Mouse (Mus musculus): Measurements from ENCODE around the gene Lsamp. TPM values are rescaled to one million over a fixed set of nuclear protein-coding genes. Genes with fewer than 3 reads are reported as not detected.

Lsamp gene
- polyA plus RNA-seq, 1 experiment from 2014 or later = not detected

DNA sequence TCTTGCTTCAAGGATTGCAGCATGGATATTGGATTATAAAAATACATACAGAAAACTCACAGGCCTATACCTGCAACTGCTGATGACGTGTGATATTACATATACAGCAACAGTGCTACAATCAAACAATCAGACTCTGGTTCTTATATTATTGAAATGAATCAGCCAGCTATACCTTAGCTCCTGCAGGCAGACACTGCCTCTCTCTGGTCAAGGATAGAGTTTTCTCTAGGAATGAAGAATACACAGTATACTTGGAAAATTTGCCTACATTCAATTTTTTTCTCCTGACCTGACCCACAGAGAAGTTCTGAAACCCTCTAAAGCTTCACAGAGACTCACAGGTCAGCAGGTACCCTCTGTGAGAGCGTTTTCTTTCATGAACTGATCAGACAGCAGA is 1105.9 kb downstream of the Lsamp start:
- no peak for ATAC-seq
- no peaks in the 10 kb centered on the region for H3K27me3 ChIP-seq
- DNase-seq (ENCODE audit: low read depth, low spot score) = no peak
- no peak for TF ChIP-seq CTCF (IDR thresholded peaks at IDR 0.05)
- ChIA-PET CTCF (no interaction called here), POLR2A (no interaction called here)
- in situ Hi-C loops (cut with MboI; ENCODE audit: low pct_unique_long_range_greater_than_20kb) = no loop called here

DNA sequence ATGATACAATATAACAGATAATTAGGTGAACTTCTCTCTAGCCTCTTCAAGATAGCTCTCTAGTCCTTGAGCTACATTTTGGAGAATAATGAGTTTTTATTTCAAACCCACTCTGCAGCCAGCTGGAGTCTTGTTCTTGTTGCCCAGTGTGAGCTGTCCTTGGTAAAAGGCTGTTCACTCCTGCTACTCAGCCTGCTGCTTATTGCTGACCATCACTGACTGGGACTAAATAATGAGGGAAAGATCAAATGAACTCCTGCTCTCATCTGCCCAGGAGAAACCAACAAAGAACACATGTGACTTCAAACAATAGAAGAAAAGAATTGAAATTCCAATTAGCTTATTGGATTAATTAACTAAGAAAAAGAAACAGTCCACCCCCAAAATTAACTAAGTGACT is 1107.1 kb downstream of the Lsamp start:
- POLR2A ChIA-PET = no interaction called here
- in situ Hi-C loops (cut with MboI; ENCODE audit: low pct_unique_long_range_greater_than_20kb) = no loop called here
- TF ChIP-seq CTCF (IDR thresholded peaks at IDR 0.05) = no peak
- CTCF ChIA-PET = no interaction called here
- DNase-seq (ENCODE audit: low read depth, low spot score) = no peak
- no peaks in the 10 kb centered on the region for H3K27me3 ChIP-seq
- no peak for ATAC-seq

DNA sequence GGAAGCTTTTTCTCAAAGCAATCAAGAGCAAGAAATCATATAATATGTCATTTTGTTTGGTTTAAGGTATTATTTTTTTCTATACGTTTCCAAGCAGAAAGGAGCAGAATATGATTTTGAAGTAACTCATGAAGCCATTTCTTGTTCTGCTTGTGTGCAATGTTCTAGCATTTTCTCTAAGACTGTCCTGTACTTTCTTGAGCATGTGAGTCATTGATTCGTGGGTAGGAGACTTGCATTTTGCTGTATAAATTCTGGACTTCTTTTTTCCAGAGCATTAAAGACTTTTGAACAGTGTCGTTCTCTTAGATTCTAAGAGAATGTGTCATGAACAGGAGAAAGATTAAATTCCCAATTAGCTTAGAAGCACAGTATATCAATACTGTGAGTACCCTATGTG is 1118.6 kb downstream of the Lsamp start:
- DNase-seq (ENCODE audit: low read depth, low spot score) (no peak), ATAC-seq (no peak)
- CTCF ChIA-PET = no interaction called here
- in situ Hi-C loops (cut with MboI; ENCODE audit: low pct_unique_long_range_greater_than_20kb) = no loop called here
- POLR2A ChIA-PET = no interaction called here
- H3K27me3 ChIP-seq = peaks cover 4% of the 10 kb centered on the region
- TF ChIP-seq CTCF (IDR thresholded peaks at IDR 0.05) = no peak

DNA sequence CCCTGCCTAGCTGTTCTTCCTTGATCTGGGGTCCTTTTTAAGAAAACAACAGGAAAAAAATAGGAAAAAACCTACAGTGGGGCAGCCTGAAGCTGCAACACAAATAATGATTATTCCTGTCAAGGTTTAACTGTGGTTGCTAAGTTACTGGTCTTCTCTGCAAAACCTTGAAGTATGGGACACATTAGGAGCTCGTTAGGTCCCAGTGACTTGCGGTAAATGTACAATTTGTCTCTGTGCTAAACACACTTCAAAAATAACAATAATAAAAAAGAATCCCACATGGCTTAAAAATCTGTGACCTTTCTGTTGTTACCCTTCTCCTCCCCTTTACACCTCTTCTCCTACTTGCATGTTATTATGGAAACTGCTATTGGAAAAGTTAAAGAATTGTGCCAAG is 1140.2 kb downstream of the Lsamp start:
- DNase-seq (ENCODE audit: low read depth, low spot score) = no peak
- in situ Hi-C loops (cut with MboI; ENCODE audit: low pct_unique_long_range_greater_than_20kb) = no loop called here
- ChIA-PET CTCF (no interaction called here), POLR2A (no interaction called here)
- no peak for TF ChIP-seq CTCF (IDR thresholded peaks at IDR 0.05)
- no peak for ATAC-seq
- no peaks in the 10 kb centered on the region for H3K27me3 ChIP-seq

DNA sequence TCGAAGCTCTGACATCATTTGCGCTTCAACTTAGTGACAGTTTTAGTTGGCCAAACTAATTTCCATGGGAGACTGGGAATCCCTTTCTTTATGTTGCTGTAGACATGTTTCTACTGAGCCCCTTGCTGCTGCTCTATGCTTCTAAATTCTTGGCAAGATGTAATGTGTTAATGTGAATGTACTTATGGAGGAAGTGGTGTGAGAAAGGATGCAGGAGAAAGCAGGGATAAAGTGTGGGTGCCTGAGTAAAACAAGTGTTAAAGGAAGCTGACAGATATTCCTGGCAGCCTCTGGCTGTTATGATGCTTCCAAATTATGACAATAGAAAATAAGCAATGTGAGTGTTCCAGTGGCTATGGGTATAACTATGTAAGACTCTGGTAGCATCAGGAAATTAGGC is 1140.9 kb downstream of the Lsamp start:
- in situ Hi-C loops (cut with MboI; ENCODE audit: low pct_unique_long_range_greater_than_20kb) = no loop called here
- ChIA-PET POLR2A (no interaction called here), CTCF (no interaction called here)
- H3K27me3 ChIP-seq = no peaks in the 10 kb centered on the region
- no peak for TF ChIP-seq CTCF (IDR thresholded peaks at IDR 0.05)
- ATAC-seq (no peak), DNase-seq (ENCODE audit: low read depth, low spot score) (no peak)

DNA sequence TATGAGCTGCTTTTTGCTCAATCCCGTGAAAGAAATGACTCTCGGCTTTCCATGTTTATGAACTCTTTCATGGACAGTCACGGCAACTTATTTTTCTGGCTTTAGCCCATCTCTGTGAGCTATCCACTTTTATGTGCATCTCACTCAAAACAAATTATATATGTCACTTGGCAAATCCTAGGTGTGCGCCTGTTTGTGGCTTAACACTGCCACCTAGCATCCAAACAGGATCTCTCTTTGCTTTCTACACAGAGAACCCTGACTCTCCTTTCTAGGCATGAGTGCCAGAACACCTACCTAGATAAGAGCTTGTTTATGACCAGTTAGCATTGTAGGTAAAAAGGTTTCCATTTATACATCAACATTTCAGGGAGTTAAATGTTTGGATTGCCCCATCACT is 1146.9 kb downstream of the Lsamp start:
- POLR2A ChIA-PET = no interaction called here
- CTCF ChIA-PET = no interaction called here
- TF ChIP-seq CTCF (IDR thresholded peaks at IDR 0.05) = no peak

DNA sequence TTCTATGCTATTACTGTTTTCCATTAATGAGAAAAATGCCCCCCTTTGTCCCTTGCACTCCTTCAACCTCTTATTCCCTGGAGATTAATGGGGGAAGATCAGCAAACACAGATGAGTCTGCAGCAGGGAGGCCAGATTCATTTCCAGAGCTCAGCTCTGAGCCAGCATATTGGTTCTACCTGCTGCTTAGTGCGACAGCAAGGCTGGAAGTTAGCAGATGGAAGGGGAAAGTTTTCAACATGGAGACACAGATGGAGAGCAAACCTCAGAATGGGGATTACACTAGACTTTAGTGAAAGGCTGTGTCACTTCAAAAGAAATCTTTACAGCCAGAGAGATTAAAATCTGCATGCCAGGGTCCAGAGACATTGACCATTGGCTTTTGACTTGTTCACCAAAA is 1188.7 kb downstream of the Lsamp start:
- H3K27me3 ChIP-seq = no peaks in the 10 kb centered on the region
- ChIA-PET POLR2A (no interaction called here), CTCF (no interaction called here)
- no peak for TF ChIP-seq CTCF (IDR thresholded peaks at IDR 0.05)
- ATAC-seq = no peak
- in situ Hi-C loops (cut with MboI; ENCODE audit: low pct_unique_long_range_greater_than_20kb) = no loop called here
- DNase-seq (ENCODE audit: low read depth, low spot score) = no peak

More for the DNA sequence above, 1146.9 kb downstream of the Lsamp start:
- H3K27me3 ChIP-seq = no peaks in the 10 kb centered on the region
- in situ Hi-C loops (cut with MboI; ENCODE audit: low pct_unique_long_range_greater_than_20kb) = no loop called here
- no peak for ATAC-seq
- no peak for DNase-seq (ENCODE audit: low read depth, low spot score)

DNA sequence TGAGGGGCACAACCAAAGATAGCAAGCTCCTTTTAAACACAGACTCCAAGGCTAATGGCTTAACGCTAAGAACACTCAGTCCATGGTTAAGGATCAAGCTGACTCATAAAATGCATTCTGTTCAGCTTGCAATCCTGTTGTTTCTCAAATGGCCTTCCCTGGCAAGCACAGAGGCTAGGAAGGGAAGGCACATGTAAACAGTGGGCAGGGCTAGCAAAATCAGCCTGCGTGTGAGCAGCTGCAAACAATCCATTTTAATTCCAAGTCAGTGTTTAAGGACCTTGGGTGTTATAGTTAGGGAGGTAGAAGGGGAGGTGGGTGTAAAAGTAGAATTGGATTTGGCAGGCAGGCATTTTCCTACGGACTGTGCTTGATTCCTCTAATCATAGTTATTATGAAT is 1195.4 kb downstream of the Lsamp start:
- ATAC-seq (no peak), DNase-seq (ENCODE audit: low read depth, low spot score) (no peak)
- H3K27me3 ChIP-seq = no peaks in the 10 kb centered on the region
- POLR2A ChIA-PET = no interaction called here
- in situ Hi-C loops (cut with MboI; ENCODE audit: low pct_unique_long_range_greater_than_20kb) = no loop called here
- CTCF ChIA-PET = interaction anchor here (1.1 kb wide), 1 partner anchor 27 kb away, joined by 3 read pairs; no protein-coding TSS in a partner anchor
- no peak for TF ChIP-seq CTCF (IDR thresholded peaks at IDR 0.05)

DNA sequence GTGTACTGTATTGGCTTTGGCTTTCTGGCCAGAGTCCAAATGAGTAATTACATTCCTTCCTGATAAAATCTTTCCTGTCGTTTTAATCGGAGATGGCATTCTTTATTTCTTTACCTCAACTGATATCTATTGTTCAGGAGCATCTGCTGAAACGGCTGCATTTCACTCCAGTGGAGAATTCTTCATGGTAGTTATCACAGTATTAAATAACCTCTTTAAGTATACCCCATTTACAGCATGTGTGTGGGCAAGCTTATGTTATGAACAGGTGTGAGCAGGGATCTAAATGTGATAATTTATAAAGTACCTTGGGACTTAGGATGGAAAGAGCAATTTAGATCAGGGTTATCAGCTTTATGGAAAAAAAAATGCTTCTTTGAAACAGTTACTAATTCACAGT is 1196.7 kb downstream of the Lsamp start:
- DNase-seq (ENCODE audit: low read depth, low spot score) (no peak), ATAC-seq (no peak)
- ChIA-PET POLR2A (no interaction called here), CTCF (no interaction called here)
- H3K27me3 ChIP-seq = no peaks in the 10 kb centered on the region
- TF ChIP-seq CTCF (IDR thresholded peaks at IDR 0.05) = no peak
- in situ Hi-C loops (cut with MboI; ENCODE audit: low pct_unique_long_range_greater_than_20kb) = no loop called here

DNA sequence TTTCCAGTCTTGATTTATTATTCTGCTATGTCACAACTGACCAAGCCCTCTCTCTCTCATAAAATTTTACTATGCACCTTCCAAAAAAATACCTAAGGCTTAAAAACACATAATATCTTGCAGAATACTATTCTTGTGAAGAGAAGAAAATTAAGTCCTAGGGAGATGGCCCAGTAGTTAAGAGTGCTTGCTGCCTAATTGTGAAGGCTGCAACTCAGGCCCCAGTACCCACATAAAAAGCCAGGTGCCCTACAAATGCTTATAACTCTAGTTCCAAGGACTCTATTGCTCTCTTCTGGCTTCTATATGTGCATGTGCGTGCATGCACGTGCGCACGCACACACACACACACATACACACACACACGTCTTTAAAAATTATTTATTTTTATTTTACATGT is 1225.9 kb downstream of the Lsamp start:
- no peak for TF ChIP-seq CTCF (IDR thresholded peaks at IDR 0.05)
- no peaks in the 10 kb centered on the region for H3K27me3 ChIP-seq
- CTCF ChIA-PET = no interaction called here
- ATAC-seq (no peak), DNase-seq (ENCODE audit: low read depth, low spot score) (no peak)
- POLR2A ChIA-PET = no interaction called here
- in situ Hi-C loops (cut with MboI; ENCODE audit: low pct_unique_long_range_greater_than_20kb) = no loop called here

DNA sequence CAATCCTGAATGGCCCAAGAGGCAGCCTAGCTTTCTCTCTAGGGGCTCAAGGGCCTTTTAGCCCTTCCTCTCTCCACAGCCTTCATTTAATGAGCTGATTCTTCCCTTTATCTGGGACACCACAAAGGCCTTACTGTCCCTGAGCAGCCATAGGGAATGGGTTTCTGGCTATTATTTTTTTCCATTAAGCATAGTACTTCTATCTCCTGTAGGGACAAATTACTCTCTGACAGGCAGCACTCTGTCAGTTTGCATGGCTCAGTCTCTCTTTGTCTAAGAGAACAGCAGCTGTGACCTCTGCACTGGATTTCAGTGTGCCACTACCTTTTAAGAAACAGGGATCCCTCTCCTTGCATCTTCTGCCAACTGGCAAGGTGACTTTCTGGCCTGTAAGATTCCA is 1251.7 kb downstream of the Lsamp start:
- POLR2A ChIA-PET = no interaction called here
- CTCF ChIA-PET = no interaction called here
- no peak for DNase-seq (ENCODE audit: low read depth, low spot score)
- H3K27me3 ChIP-seq = no peaks in the 10 kb centered on the region
- no peak for ATAC-seq
- in situ Hi-C loops (cut with MboI; ENCODE audit: low pct_unique_long_range_greater_than_20kb) = no loop called here
- no peak for TF ChIP-seq CTCF (IDR thresholded peaks at IDR 0.05)

DNA sequence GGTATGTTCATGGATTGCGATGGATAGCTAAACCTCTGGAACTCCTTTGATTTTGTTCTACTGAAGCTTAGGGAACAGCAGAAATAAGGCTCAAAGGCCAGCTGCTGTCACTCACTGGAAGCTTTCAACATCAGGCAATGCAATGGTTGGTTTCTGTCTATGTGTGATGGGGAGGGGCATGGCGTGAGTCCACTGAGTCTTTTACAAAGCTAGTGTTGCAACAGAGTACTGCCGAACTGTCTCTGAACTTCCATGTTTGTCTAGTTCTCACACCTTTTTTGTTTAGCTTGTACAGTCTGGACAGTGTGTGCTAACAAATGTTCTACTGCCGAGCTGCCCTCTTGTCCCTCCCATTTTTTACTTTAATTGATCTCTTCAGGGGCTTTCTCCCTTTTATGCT is 1258.7 kb downstream of the Lsamp start:
- DNase-seq (ENCODE audit: low read depth, low spot score) = no peak
- H3K27me3 ChIP-seq = peaks cover 4% of the 10 kb centered on the region
- CTCF ChIA-PET = interaction anchor here (1.2 kb wide), 1 partner anchor 8 kb away, joined by 4 read pairs; no protein-coding TSS in a partner anchor
- ATAC-seq = no peak
- in situ Hi-C loops (cut with MboI; ENCODE audit: low pct_unique_long_range_greater_than_20kb) = loop anchor here (10.0 kb wide), 1 partner anchor 778 kb away; no protein-coding TSS in a partner anchor
- POLR2A ChIA-PET = no interaction called here
- TF ChIP-seq CTCF (IDR thresholded peaks at IDR 0.05) = no peak

All from Patski (cell line).